Comparison of ENCODE assay signal across 31 mouse cellular contexts in genomic region chr2:172971865-172972264, GRCm38 (mm10). TPM values are rescaled to one million over a fixed set of nuclear protein-coding genes. Genes with fewer than 3 reads are reported as not detected.
"Had no signal": no experiment of that assay in that cellular context is flagged by ENCODE, and none has a peak within 500 bp of the region (broad histone marks: within the 10 kb centered on the region; RNA-seq: fewer than 3 reads in every experiment).

No protein-coding gene starts in this region.

- DNase-seq: cerebellum, adult 9-10 months; cerebellum, adult 9-11 months; cerebellum, postnatal 10 days; cerebellum, postnatal 14 days; cerebellum, postnatal 25 days; cerebellum, postnatal 36 days; embryo, embryonic 11 days; forebrain, postnatal 0 days; gastrocnemius, adult 2 months; gastrocnemius, postnatal 14 days; gastrocnemius, postnatal 25 days; gastrocnemius, postnatal 36 days; heart, adult 11 months; heart, adult 18-20 months; heart, adult 2 months had no signal

- H3K4me3 ChIP-seq: embryonic facial prominence, embryonic 10.5 days; embryonic facial prominence, embryonic 12.5 days; embryonic facial prominence, embryonic 13.5 days; embryonic facial prominence, embryonic 15.5 days; erythroblast, embryonic 14.5 days; forebrain, embryonic 10.5 days; forebrain, embryonic 12.5 days; forebrain, embryonic 13.5 days; forebrain, embryonic 15.5 days; gastrocnemius, adult 2 months; heart, adult 2 months; heart, embryonic 10.5 days had no signal

- H3K4me2 ChIP-seq: embryonic facial prominence, embryonic 12.5 days; embryonic facial prominence, embryonic 13.5 days; embryonic facial prominence, embryonic 15.5 days; forebrain, embryonic 12.5 days; forebrain, embryonic 13.5 days; forebrain, embryonic 15.5 days had no signal

- H3K27ac ChIP-seq: embryonic facial prominence, embryonic 10.5 days; embryonic facial prominence, embryonic 12.5 days; embryonic facial prominence, embryonic 13.5 days; embryonic facial prominence, embryonic 15.5 days; forebrain, embryonic 10.5 days; forebrain, embryonic 12.5 days; forebrain, embryonic 13.5 days; forebrain, embryonic 15.5 days; gastrocnemius, adult 2 months; heart, adult 2 months; heart, embryonic 10.5 days had no signal

- H3K36me3 ChIP-seq: embryonic facial prominence, embryonic 10.5 days; embryonic facial prominence, embryonic 12.5 days; embryonic facial prominence, embryonic 13.5 days; embryonic facial prominence, embryonic 15.5 days; forebrain, embryonic 10.5 days; forebrain, embryonic 12.5 days; forebrain, embryonic 15.5 days; heart, embryonic 10.5 days had no signal

- H3K27me3 ChIP-seq: embryonic facial prominence, embryonic 12.5 days; embryonic facial prominence, embryonic 13.5 days; embryonic facial prominence, embryonic 15.5 days; forebrain, embryonic 12.5 days; forebrain, embryonic 13.5 days; forebrain, embryonic 15.5 days had no signal

- H3K9ac ChIP-seq: embryonic facial prominence, embryonic 12.5 days; embryonic facial prominence, embryonic 13.5 days; embryonic facial prominence, embryonic 15.5 days; forebrain, embryonic 12.5 days; forebrain, embryonic 13.5 days; forebrain, embryonic 15.5 days; forebrain, postnatal 0 days had no signal

- H3K9me3 ChIP-seq: embryonic facial prominence, embryonic 10.5 days; embryonic facial prominence, embryonic 12.5 days; embryonic facial prominence, embryonic 13.5 days; embryonic facial prominence, embryonic 15.5 days; forebrain, embryonic 10.5 days; forebrain, embryonic 12.5 days; forebrain, embryonic 13.5 days; forebrain, embryonic 15.5 days; heart, embryonic 10.5 days had no signal

RNA-seq across cellular contexts. Expression of gene Spo11, which starts 5.6 kb away (rescaled TPM):
- total RNA-seq: gastrocnemius, adult 18-20 months; gastrocnemius, adult 2 months; gastrocnemius, adult 8-10 months; gastrocnemius, postnatal 25 days; gastrocnemius, postnatal 4 days; granulocyte monocyte progenitor cell, adult 5-6 weeks; heart, adult 18-20 months; heart, adult 2 months; heart, adult 8-10 months had no signal

RNA-seq across cellular contexts. Expression of gene Bmp7, which starts 31.7 kb away (rescaled TPM):
- total RNA-seq: common myeloid progenitor, adult 5-6 weeks; granulocyte monocyte progenitor cell, adult 5-6 weeks had no signal
- polyA plus RNA-seq: erythroblast, embryonic 14.5 days had no signal
